Mouse (Mus musculus): ENCODE measurements around the gene Hacd3.

DNA sequence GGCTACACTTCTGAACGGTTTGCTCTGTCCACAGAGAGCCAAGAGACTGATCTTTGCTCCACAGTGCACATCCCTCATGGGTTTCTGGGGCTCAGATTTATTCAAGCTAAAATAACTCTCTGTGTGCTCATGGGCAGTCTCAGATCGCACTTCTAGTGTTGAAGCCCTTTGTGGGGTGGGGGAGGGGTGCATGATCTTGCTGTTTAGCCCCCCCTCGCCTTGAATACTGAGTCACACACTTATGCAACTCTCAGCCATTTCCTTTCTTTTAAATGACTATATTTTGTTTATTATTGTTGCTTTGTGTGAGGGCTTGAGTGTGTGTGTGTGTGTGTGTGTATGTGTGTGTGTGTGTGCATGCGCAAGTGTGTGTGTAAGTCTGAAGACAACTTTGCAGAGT, 82.2 kb downstream of the Hacd3 start:
- TF ChIP-seq TCF12 (IDR thresholded peaks at IDR 0.05; ENCODE audit: insufficient read depth, poor library complexity, severe bottlenecking) (no peak), POLR2A (IDR thresholded peaks at IDR 0.05; ENCODE audit: insufficient read length, low read depth) (no peak), MYOD1 (IDR thresholded peaks at IDR 0.05; ENCODE audit: control insufficient read depth in 1 of 3, insufficient read length in 2 of 3, low read depth in 2 of 3) (no peak), USF1 (IDR thresholded peaks at IDR 0.05; ENCODE audit: low read depth) (no peak), SRF (IDR thresholded peaks at IDR 0.05; ENCODE audit: control insufficient read depth, insufficient read length, low read depth) (no peak), MAX (IDR thresholded peaks at IDR 0.05; ENCODE audit: low read depth) (no peak), E2F4 (IDR thresholded peaks at IDR 0.05; ENCODE audit: insufficient read depth) (no peak), POLR2AphosphoS2 (IDR thresholded peaks at IDR 0.05; ENCODE audit: insufficient read length, low read depth) (no peak), CEBPB (IDR thresholded peaks at IDR 0.05; ENCODE audit: insufficient read depth, poor library complexity, severe bottlenecking) (0 out of 2 replicates have a peak, but pooled peaks have one; percentile 3), MYOG (IDR thresholded peaks at IDR 0.05; ENCODE audit: control insufficient read depth in 1 of 3, insufficient read depth in 1 of 3, insufficient read length in 2 of 3, low read depth in 2 of 3) (no peak)
